In the genomic region with DNA sequence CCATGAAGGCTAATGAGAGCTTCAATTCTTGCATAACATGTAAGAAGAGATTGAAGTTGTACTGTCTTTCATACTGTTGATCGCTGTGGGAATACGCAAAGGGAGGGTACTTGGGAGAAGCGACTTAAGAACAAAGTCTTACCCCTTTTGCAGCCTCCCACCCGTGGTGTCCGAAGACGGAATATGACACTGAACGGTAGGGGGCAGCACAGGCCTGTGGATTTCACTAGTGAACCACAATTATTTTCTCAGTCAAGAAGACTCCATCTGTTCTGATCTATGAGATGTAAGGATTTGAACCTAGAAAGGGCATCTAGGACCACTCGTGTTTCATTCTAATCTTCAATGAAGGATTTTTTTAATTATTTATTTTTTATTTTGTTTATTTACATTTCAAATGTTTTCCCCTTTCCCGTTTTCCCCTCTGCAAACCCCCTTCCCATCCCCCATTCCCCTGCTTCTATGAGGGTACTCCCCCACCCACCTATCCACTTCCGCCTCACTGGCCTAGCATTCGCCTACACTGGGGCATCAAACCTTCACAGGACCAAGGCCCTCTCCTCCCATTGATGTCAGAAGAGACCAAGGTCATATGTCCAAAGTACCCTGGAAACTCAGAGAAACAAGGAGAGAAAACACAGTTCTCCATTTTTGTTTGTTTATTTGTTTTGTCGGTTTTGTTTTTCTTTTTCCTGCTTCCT, we compare ENCODE assay signal across 9 mouse cellular contexts. TPM values are rescaled to one million over a fixed set of nuclear protein-coding genes. Genes with fewer than 3 reads are reported as not detected.
DNase-seq lines count a peak whose midpoint lies in the region; ATAC-seq and TF ChIP-seq lines count a peak whose summit lies in the region.
"Had no signal": no experiment of that assay in that cellular context is flagged by ENCODE, and none has a peak within 500 bp of the region (broad histone marks: within the 10 kb centered on the region; RNA-seq: fewer than 3 reads in every experiment).

No protein-coding gene starts in this region.

- H3K36me3 ChIP-seq in E14TG2a.4 (ENCODE audit: insufficient read depth, low read length), result no peaks in the 10 kb centered on the region
- H3K36me3 ChIP-seq in embryonic facial prominence, embryonic 14.5 days (ENCODE audit: control insufficient read depth, insufficient read depth, low read length), result no peaks in the 10 kb centered on the region
- no peaks in the 10 kb centered on the region for H3K36me3 ChIP-seq in heart, postnatal 0 days (replicated peaks; ENCODE audit: control insufficient read depth, insufficient read depth, low read length)
- H3K36me3 ChIP-seq: limb, embryonic 15.5 days had no signal

- peak; percentile 50 for TF ChIP-seq CTCF in E14TG2a.4 (conservative IDR thresholded peaks at IDR 0.05; ENCODE audit: low read length)
- peak; percentile 81 for TF ChIP-seq CTCF in heart, postnatal 0 days (IDR thresholded peaks at IDR 0.05; ENCODE audit: low read depth)
- peak; percentile 81 for TF ChIP-seq CTCF in lung, adult 2 months (IDR thresholded peaks at IDR 0.05; ENCODE audit: insufficient read depth, low read length)

- H3K27me3 ChIP-seq in E14TG2a.4 (ENCODE audit: insufficient read depth, low read length), result no peaks in the 10 kb centered on the region
- H3K27me3 ChIP-seq in embryonic facial prominence, embryonic 14.5 days (replicated peaks; ENCODE audit: control insufficient read depth, insufficient read depth, low read length), result no peaks in the 10 kb centered on the region
- no peaks in the 10 kb centered on the region for H3K27me3 ChIP-seq in heart, postnatal 0 days (ENCODE audit: control insufficient read depth, insufficient read depth, low read length)
- H3K27me3 ChIP-seq: limb, embryonic 15.5 days had no signal

- 39% methylated on average over 12 of the region's 12 CpGs for WGBS in embryonic facial prominence, embryonic 14.5 days
- WGBS in heart, postnatal 0 days, result 32% methylated on average over 12 of the region's 12 CpGs
- WGBS in lung, adult 2 months, result 32% methylated on average over 12 of the region's 12 CpGs

- TF ChIP-seq EP300 in heart, postnatal 0 days (IDR thresholded peaks at IDR 0.05; ENCODE audit: low read depth), result no peak

- H3K9ac ChIP-seq in embryonic facial prominence, embryonic 14.5 days (ENCODE audit: low read depth, low read length), result no peak overlapping the region
- H3K9ac ChIP-seq in heart, postnatal 0 days (replicated peaks; ENCODE audit: low read depth, low read length), result no peak overlapping the region
- H3K9ac ChIP-seq: limb, embryonic 15.5 days had no signal

- no peak overlapping the region for H3K27ac ChIP-seq in embryonic facial prominence, embryonic 14.5 days (replicated peaks; ENCODE audit: low read depth, low read length)
- H3K27ac ChIP-seq in heart, postnatal 0 days (ENCODE audit: low read depth), result no peak overlapping the region
- H3K27ac ChIP-seq: limb, embryonic 15.5 days had no signal

- peak; percentile 84 for ATAC-seq in embryonic facial prominence, embryonic 14.5 days (ENCODE audit: low read depth)
- no peak for ATAC-seq in heart, postnatal 0 days (ENCODE audit: insufficient read depth, low read depth)

- no peak overlapping the region for H3K4me3 ChIP-seq in E14TG2a.4 (replicated peaks; ENCODE audit: low read length)
- H3K4me3 ChIP-seq in embryonic facial prominence, embryonic 14.5 days (ENCODE audit: low read depth, low read length), result no peak overlapping the region
- no peak overlapping the region for H3K4me3 ChIP-seq in heart, postnatal 0 days (ENCODE audit: low read depth, low read length)
- H3K4me3 ChIP-seq in lung, adult 2 months (replicated peaks; ENCODE audit: extremely low read depth, low read depth, low read length), result no peak overlapping the region
- H3K4me3 ChIP-seq: limb, embryonic 15.5 days had no signal

- H3K9me3 ChIP-seq in E14TG2a.4 (ENCODE audit: low read length), result no peaks in the 10 kb centered on the region
- no peaks in the 10 kb centered on the region for H3K9me3 ChIP-seq in embryonic facial prominence, embryonic 14.5 days (ENCODE audit: control insufficient read depth, low read length)
- no peaks in the 10 kb centered on the region for H3K9me3 ChIP-seq in heart, postnatal 0 days (replicated peaks; ENCODE audit: control insufficient read depth, low read length)
- H3K9me3 ChIP-seq: limb, embryonic 15.5 days had no signal

- no peak for TF ChIP-seq POLR2A in lung, adult 2 months (IDR thresholded peaks at IDR 0.05; ENCODE audit: borderline replicate concordance, extremely low read depth, low read depth, low read length)

- H3K4me2 ChIP-seq in embryonic facial prominence, embryonic 14.5 days (ENCODE audit: low read depth, low read length), result no peak overlapping the region
- H3K4me2 ChIP-seq in heart, postnatal 0 days (ENCODE audit: low read depth, low read length), result no peak overlapping the region
- H3K4me2 ChIP-seq: limb, embryonic 15.5 days had no signal

- peak; percentile 66 to 71 for DNase-seq in adrenal gland, postnatal 4 days (ENCODE audit: low spot score in 2 of 2)
- peak; percentile 83 for DNase-seq in embryonic facial prominence, embryonic 14.5 days (ENCODE audit: low spot score)
- DNase-seq in heart, postnatal 0 days (ENCODE audit: low spot score), result peak; percentile 69
- DNase-seq in kidney, postnatal 4 days, result peak; percentile 95 to 97
- peak; percentile 83 for DNase-seq in lung, adult 2 months
- peak; percentile 26 for DNase-seq in retina, adult 2 months (ENCODE audit: low read depth, low spot score)
- peak; percentile 80 for DNase-seq in thymus, postnatal 25 days

- H3K4me1 ChIP-seq in E14TG2a.4 (replicated peaks; ENCODE audit: low read depth, low read length), result no peaks in the 10 kb centered on the region
- H3K4me1 ChIP-seq in embryonic facial prominence, embryonic 14.5 days (ENCODE audit: control insufficient read depth, insufficient read depth, low read length), result 0 out of 2 replicates have a peak, but pooled peaks cover 4% of the 10 kb centered on the region
- H3K4me1 ChIP-seq in heart, postnatal 0 days (ENCODE audit: control insufficient read depth, insufficient read depth), result no peaks in the 10 kb centered on the region
- H3K4me1 ChIP-seq in lung, adult 2 months (ENCODE audit: control insufficient read depth, insufficient read depth, low read length), result peaks cover 2% of the 10 kb centered on the region; the same call in 1 of the 2 replicates
- H3K4me1 ChIP-seq: limb, embryonic 15.5 days had no signal

RNA-seq across cellular contexts. Expression of a gene that starts 42.2 kb away (rescaled TPM):
- 100 to 1,000 TPM; 149 to 167 TPM for total RNA-seq in adrenal gland, postnatal 4 days (2021)
- polyA plus RNA-seq in embryonic facial prominence, embryonic 14.5 days (2014; fragmentation: Nextera tagmentation; extraction: Ambion mirVana), result 66.7 and 68.6 TPM in 2 replicates
- 22.1 and 22.4 TPM in 2 replicates for total RNA-seq in heart, postnatal 0 days (2014; rRNA removed; ENCODE audit: low replicate concordance)
- 11.5 and 13.1 TPM in 2 replicates for polyA plus RNA-seq in heart, postnatal 0 days (2015; fragmentation: Nextera tagmentation; extraction: Ambion mirVana)
- 9.9 and 15.4 TPM in 2 replicates for polyA plus RNA-seq in lung, adult 2 months (2012; rRNA removed)

RNA-seq across cellular contexts. Expression of a gene that starts 42.7 kb away (rescaled TPM):
- total RNA-seq in adrenal gland, postnatal 4 days (2021), result 10 to 100 TPM; 12.4 to 13.1 TPM
- polyA plus RNA-seq in embryonic facial prominence, embryonic 14.5 days (2014; fragmentation: Nextera tagmentation; extraction: Ambion mirVana), result 6.7 and 7.2 TPM in 2 replicates
- 6.6 and 11.4 TPM in 2 replicates for total RNA-seq in heart, postnatal 0 days (2014; rRNA removed; ENCODE audit: low replicate concordance)
- 9.0 and 9.2 TPM in 2 replicates for polyA plus RNA-seq in heart, postnatal 0 days (2015; fragmentation: Nextera tagmentation; extraction: Ambion mirVana)
- 25.0 and 26.6 TPM in 2 replicates for polyA plus RNA-seq in lung, adult 2 months (2012; rRNA removed)

Comparison
In these comparisons a context has a peak if more than half of its experiments do, and no peak if none do; other contexts are left out.
1. DNase-seq: peak in every context shown above with its lines; median percentile 96 in kidney, postnatal 4 days; 83 in embryonic facial prominence, embryonic 14.5 days; 83 in lung, adult 2 months; 80 in thymus, postnatal 25 days; 69 in heart, postnatal 0 days; 68 in adrenal gland, postnatal 4 days; 26 in retina, adult 2 months.